Mouse (Mus musculus): ENCODE results near the gene Vmn1r181. TPM values are rescaled to one million over a fixed set of nuclear protein-coding genes. Genes with fewer than 3 reads are reported as not detected.
"Not testable (repeated sequence)": the region's sequence is repeated elsewhere in the genome, so short reads cannot be mapped to it uniquely, and the experiment has no call there.

Gene Vmn1r181
- 0.08 TPM in 1 of 2 replicates, not detected in the other for polyA plus RNA-seq (2015; fragmentation: Nextera tagmentation; extraction: Ambion mirVana)

GRCm38 (mm10) chr7:23974315-23974714, at the start of gene Vmn1r181:
Gene Vmn1r181, plus strand, starts transcription at chr7:23974615.
- not testable (repeated sequence) for DNase-seq (ENCODE audit: low spot score)

- DNase-seq (ENCODE audit: low spot score), result no peak
Observed at GRCm38 (mm10) chr7:23926678-23927077, 47.7 kb upstream of the Vmn1r181 start, which contains the start of gene Vmn1r179. Gene Vmn1r179, plus strand, starts transcription at chr7:23926978.

- DNase-seq (ENCODE audit: low spot score), result no peak
Observed at GRCm38 (mm10) chr7:23950332-23950731, 24.1 kb upstream of the Vmn1r181 start, which contains the start of gene Vmn1r180. Gene Vmn1r180, plus strand, starts transcription at chr7:23950632.

GRCm38 (mm10) chr7:23968044-23968443, 6.4 kb upstream of the Vmn1r181 start:
- DNase-seq (ENCODE audit: low spot score), result not testable (repeated sequence)

- no peak for DNase-seq (ENCODE audit: low spot score)
Observed at GRCm38 (mm10) chr7:24001391-24001790, 27.0 kb downstream of the Vmn1r181 start, which contains the start of gene V1rd19. Gene V1rd19, plus strand, starts transcription at chr7:24001691.

Other genes starting within 250 kb of the Vmn1r181 start
- not detected in 2 replicates for gene Vmn1r174, start 222.3 kb upstream of the Vmn1r181 start, polyA plus RNA-seq (2015; fragmentation: Nextera tagmentation; extraction: Ambion mirVana)
- gene Vmn1r175, start 164.0 kb upstream of the Vmn1r181 start, polyA plus RNA-seq (2015; fragmentation: Nextera tagmentation; extraction: Ambion mirVana), result not detected in 2 replicates
- gene Vmn1r176, start 137.2 kb upstream of the Vmn1r181 start, polyA plus RNA-seq (2015; fragmentation: Nextera tagmentation; extraction: Ambion mirVana), result not detected in 2 replicates
- gene Vmn1r177, start 108.2 kb upstream of the Vmn1r181 start, polyA plus RNA-seq (2015; fragmentation: Nextera tagmentation; extraction: Ambion mirVana), result not detected in 2 replicates
- gene Vmn1r178, start 82.6 kb upstream of the Vmn1r181 start, polyA plus RNA-seq (2015; fragmentation: Nextera tagmentation; extraction: Ambion mirVana), result not detected in 2 replicates
- gene Vmn1r179, start 47.6 kb upstream of the Vmn1r181 start, polyA plus RNA-seq (2015; fragmentation: Nextera tagmentation; extraction: Ambion mirVana), result not detected in 2 replicates
- gene Vmn1r180, start 24.0 kb upstream of the Vmn1r181 start, polyA plus RNA-seq (2015; fragmentation: Nextera tagmentation; extraction: Ambion mirVana), result not detected in 2 replicates
- gene V1rd19, start 27.1 kb downstream of the Vmn1r181 start, polyA plus RNA-seq (2015; fragmentation: Nextera tagmentation; extraction: Ambion mirVana), result not detected in 2 replicates
- gene Vmn1r183, start 78.6 kb downstream of the Vmn1r181 start, polyA plus RNA-seq (2015; fragmentation: Nextera tagmentation; extraction: Ambion mirVana), result not detected in 2 replicates
- 17.6 and 19.3 TPM in 2 replicates for gene Zfp180, start 107.3 kb downstream of the Vmn1r181 start, polyA plus RNA-seq (2015; fragmentation: Nextera tagmentation; extraction: Ambion mirVana)
- 1.3 and 2.2 TPM in 2 replicates for gene Zfp112, start 137.7 kb downstream of the Vmn1r181 start, polyA plus RNA-seq (2015; fragmentation: Nextera tagmentation; extraction: Ambion mirVana)
- 10.5 and 11.6 TPM in 2 replicates for gene Zfp235, start 159.6 kb downstream of the Vmn1r181 start, polyA plus RNA-seq (2015; fragmentation: Nextera tagmentation; extraction: Ambion mirVana)
- 0.98 and 1.2 TPM in 2 replicates for gene Zfp114, start 200.4 kb downstream of the Vmn1r181 start, polyA plus RNA-seq (2015; fragmentation: Nextera tagmentation; extraction: Ambion mirVana)
- gene Zfp111, start 236.8 kb downstream of the Vmn1r181 start, polyA plus RNA-seq (2015; fragmentation: Nextera tagmentation; extraction: Ambion mirVana), result 1.9 and 3.0 TPM in 2 replicates